Mouse (Mus musculus) testis, adult 2 months (tissue): ENCODE data around the gene Rtbdn. TPM values are rescaled to one million over a fixed set of nuclear protein-coding genes. Genes with fewer than 3 reads are reported as not detected.

ENCODE experiments used
- H3K27ac ChIP-seq: fragments of 200-500 bp; 2 replicates; pipeline ENCODE4 v1.5.1; 2012; ENCODE audit warnings: low read depth, low read length; ENCODE audit not compliant: control insufficient read depth, insufficient read depth
- H3K27me3 ChIP-seq: fragments of 200-500 bp; 2 replicates; pipeline ENCODE4 v1.6.1; 2012; ENCODE audit warnings: mild to moderate bottlenecking, low read length, moderate library complexity; ENCODE audit not compliant: control insufficient read depth, insufficient read depth
- H3K36me3 ChIP-seq: fragments of 200-500 bp; 2 replicates; pipeline ENCODE4 v1.6.1; 2012; ENCODE audit warnings: mild to moderate bottlenecking, low read length; ENCODE audit not compliant: control insufficient read depth, insufficient read depth
- H3K4me1 ChIP-seq: fragments of 200-500 bp; 2 replicates; pipeline ENCODE4 v1.6.1; 2012; ENCODE audit warnings: low read length; ENCODE audit not compliant: control insufficient read depth, insufficient read depth
- H3K4me3 ChIP-seq: fragments of 200-500 bp; 2 replicates; pipeline ENCODE4 v1.5.1; 2012; ENCODE audit warnings: low read depth, mild to moderate bottlenecking, low read length, moderate library complexity, mixed read lengths; ENCODE audit not compliant: control insufficient read depth
- CTCF ChIP-seq: fragments of 200-500 bp; IDR thresholded peaks from 2 replicates; pipeline ENCODE4 v1.5.1; 2012; ENCODE audit warnings: low read depth, mild to moderate bottlenecking, inconsistent platforms, low read length, moderate library complexity; ENCODE audit not compliant: control insufficient read depth, insufficient read depth, insufficient replicate concordance
- POLR2A ChIP-seq: fragments of 200-500 bp; IDR thresholded peaks from 2 replicates; pipeline ENCODE4 v1.6.1; 2012; ENCODE audit warnings: low read depth, mild to moderate bottlenecking, inconsistent platforms, low read length, moderate library complexity; ENCODE audit not compliant: control insufficient read depth
- polyA plus RNA-seq: library from polyadenylated mRNA; depleted of rRNA; stranded (reverse); fragments of >200 nt; gene quantifications from 2 replicates; pipeline ENCODE4 v1.2.3, GENCODE M21; 2012

Gene Rtbdn
- polyA plus RNA-seq, 1 experiment = 0.32 TPM

DNA sequence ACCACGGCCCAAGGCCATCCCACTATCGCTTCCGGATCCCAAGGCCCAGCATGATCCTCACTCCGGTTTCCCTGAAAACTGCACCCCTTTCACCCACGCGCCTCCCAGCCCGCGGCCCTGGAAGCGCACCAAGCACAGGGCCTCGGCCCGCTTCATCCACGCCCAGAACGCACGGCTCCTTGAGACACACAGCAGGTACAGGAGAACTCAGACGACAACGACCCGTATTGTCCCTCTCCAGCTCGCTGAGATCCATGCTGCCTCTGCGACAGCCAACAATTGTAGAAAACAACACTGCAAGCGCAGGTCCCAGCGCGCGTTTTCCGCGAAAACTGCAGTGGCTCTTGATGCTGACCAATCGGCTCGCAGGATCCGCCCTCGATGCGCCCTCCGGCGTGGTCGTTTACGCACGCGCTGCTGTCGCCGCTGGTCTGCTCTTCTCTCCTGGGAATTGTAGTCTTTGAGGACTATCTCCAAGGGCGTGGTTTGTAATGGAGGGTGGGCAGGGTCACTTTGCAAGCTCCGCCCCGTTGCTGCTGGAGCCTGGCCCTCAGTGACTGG is 19.0 kb downstream of the Rtbdn start:
- TF ChIP-seq CTCF (no peak), POLR2A (peak; percentile 65)

DNA sequence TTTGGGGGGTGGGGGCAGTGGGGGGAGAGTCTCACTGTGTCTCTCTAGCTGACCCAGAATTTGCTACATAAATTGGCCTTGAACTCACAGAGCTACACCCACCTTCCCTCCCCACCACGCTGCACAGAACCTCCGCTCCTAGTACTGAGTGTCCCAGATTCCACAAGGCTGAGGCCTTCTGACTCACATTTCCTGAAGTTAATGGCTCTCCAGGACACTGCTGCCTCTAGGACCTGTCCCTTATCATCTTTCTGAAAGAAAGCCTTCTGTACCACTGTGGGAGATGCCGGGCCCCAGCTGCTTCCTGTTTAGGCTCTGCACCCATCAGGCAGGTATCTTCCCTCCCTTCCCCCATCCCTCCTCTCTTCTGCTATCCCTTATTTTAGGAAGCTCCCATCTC is 19.8 kb downstream of the Rtbdn start:
- peaks cover 2% of the 10 kb centered on the region; the same call in 1 of the 2 replicates for H3K36me3 ChIP-seq
- H3K27me3 ChIP-seq = no peaks in the 10 kb centered on the region
- H3K27ac ChIP-seq = peak overlapping the region; percentile 79
- H3K4me3 ChIP-seq = peak overlapping the region; percentile 92
- peaks cover 38% of the 10 kb centered on the region for H3K4me1 ChIP-seq
- TF ChIP-seq POLR2A (no peak), CTCF (no peak)

More for the DNA sequence above, 19.0 kb downstream of the Rtbdn start:
- H3K36me3 ChIP-seq = peaks cover 2% of the 10 kb centered on the region; the same call in 1 of the 2 replicates
- peak overlapping the region; percentile 32 for H3K27ac ChIP-seq
- peak overlapping the region; percentile 92 for H3K4me3 ChIP-seq
- H3K27me3 ChIP-seq = no peaks in the 10 kb centered on the region
- peaks cover 38% of the 10 kb centered on the region for H3K4me1 ChIP-seq

- H3K27me3 ChIP-seq = no peaks in the 10 kb centered on the region
- peak overlapping the region; percentile 29 for H3K27ac ChIP-seq
- TF ChIP-seq CTCF (no peak), POLR2A (no peak)
- peak overlapping the region; percentile 35 for H3K4me3 ChIP-seq
- no peaks in the 10 kb centered on the region for H3K36me3 ChIP-seq
- peaks cover 38% of the 10 kb centered on the region for H3K4me1 ChIP-seq
These were observed 20.9 kb downstream of the Rtbdn start for GRCm38 (mm10) chr8:84967532-84968304.

GRCm38 (mm10) chr8:84968650-84969049 is 21.9 kb downstream of the Rtbdn start:
- Histone ChIP-seq H3K4me1 (peaks cover 38% of the 10 kb centered on the region), H3K4me3 (peak overlapping the region; percentile 95), H3K27me3 (no peaks in the 10 kb centered on the region), H3K36me3 (no peaks in the 10 kb centered on the region), H3K27ac (peak overlapping the region; percentile 95)
- TF ChIP-seq POLR2A = no peak
- no peak for TF ChIP-seq CTCF

DNA sequence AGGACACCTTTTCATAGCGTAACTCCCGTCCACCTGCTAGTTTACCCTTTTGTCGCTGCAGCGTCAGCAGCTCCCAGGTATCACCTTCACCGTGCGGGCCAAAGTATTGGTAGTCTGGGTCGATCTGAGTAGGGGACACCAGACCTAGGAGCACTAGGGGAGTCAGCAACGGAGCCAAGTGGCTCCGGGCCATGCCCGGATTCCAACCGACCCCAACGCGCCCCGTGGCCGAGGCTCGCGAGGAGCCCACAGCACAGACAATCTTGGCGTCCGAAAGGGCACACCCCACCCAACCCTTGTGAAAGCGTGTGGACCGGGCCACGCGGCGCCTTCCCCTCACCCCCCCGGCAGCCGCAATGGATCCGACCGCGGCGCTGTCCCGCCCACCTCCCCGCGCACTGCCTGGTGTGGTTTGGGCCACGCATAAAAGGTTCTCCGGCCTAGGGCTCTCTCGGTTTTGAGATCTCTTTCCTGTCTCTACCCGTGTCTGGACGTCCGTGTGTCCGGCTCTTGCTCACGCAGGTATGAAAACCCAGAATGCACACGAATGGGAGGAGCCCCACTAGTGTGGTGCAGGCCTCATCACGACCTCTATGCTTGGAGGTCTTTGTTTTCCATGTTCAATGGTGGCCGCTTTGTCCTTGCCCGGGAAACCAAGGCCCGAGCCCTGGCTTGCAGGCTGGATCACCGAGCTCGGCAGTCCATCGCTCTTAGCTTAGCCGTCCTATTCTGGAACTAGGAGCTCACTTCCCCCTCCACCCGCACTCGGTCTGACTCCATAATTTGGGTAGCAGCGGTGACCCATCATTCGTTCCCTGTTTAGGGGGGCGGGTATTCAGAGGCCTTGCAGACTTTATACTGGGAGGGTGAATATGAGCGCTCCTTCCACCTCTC is 22.7 kb downstream of the Rtbdn start, which contains the start of the genes Gm49661, Prdx2 and Rnaseh2a:
Gene Gm49661, minus strand, starts transcription at position 193 of the 894 bp plus-strand sequence.
Gene Prdx2, plus strand, starts transcription at position 347 of the 894 bp plus-strand sequence.
Gene Rnaseh2a, minus strand, starts transcription at position 527 of the 894 bp plus-strand sequence.
- Histone ChIP-seq H3K4me1 (peaks cover 38% of the 10 kb centered on the region), H3K36me3 (no peaks in the 10 kb centered on the region), H3K4me3 (peak within 1 kb of the TSS; percentile 95), H3K27ac (peak within 1 kb of the TSS; percentile 95), H3K27me3 (no peaks in the 10 kb centered on the region)
- no peak for TF ChIP-seq CTCF
- TF ChIP-seq POLR2A = peak; percentile 88

- Histone ChIP-seq H3K27ac (peak overlapping the region; percentile 87), H3K36me3 (no peaks in the 10 kb centered on the region), H3K4me1 (peaks cover 35% of the 10 kb centered on the region), H3K4me3 (peak overlapping the region; percentile 95), H3K27me3 (no peaks in the 10 kb centered on the region)
- no peak for TF ChIP-seq POLR2A
- no peak for TF ChIP-seq CTCF
These were observed 23.5 kb downstream of the Rtbdn start for GRCm38 (mm10) chr8:84970135-84970790.
